Mouse (Mus musculus): ENCODE results near the gene Zfp69. TPM values are rescaled to one million over a fixed set of nuclear protein-coding genes. Genes with fewer than 3 reads are reported as not detected.

Zfp69 gene
- total RNA-seq, 2 experiments from 2014 or later: 1.3 to 1.8 TPM

DNA sequence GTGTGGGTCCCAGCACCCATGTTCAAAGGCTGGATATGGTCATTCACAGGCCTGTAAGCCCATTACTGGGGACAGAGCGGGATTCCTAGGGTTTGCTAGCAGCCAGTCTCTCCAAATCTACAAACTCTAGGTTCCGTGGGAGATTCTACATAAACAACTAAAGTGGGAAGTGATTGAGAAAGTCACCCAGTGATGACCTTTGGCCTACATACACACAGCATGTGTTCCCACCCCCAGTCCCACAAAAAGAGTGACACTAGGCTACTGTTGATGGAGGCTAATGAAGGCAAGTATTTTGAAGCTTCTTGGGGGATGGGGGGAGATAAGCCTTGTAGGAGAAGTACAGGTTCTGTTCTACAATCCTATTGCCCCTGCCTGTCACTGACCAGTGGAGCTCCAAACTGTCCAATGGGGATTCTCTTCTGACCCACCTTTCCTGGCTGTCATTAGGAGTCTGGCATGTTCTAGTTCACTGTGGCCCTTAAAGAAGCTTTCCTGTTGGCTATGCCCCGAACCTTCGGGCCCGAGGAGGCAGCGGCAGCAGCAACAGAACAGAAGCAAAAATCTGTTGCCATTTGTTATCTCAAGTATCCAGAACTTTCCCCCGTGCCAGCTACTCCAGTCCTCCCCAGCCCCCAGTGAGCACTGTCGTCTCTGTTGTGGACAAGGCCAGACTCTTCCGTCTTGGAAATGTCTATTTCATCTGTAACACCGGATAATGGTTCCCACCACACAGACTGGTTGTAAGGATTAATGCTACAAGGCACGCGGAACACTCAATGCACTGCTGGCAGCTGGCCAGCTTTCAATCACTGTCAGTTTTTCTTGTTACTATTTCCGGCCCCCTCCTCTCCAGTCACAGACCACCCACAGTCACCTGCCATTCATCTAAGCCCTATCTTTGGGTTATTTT lies 66.0 kb downstream of the Zfp69 start:
- no peak for DNase-seq

DNA sequence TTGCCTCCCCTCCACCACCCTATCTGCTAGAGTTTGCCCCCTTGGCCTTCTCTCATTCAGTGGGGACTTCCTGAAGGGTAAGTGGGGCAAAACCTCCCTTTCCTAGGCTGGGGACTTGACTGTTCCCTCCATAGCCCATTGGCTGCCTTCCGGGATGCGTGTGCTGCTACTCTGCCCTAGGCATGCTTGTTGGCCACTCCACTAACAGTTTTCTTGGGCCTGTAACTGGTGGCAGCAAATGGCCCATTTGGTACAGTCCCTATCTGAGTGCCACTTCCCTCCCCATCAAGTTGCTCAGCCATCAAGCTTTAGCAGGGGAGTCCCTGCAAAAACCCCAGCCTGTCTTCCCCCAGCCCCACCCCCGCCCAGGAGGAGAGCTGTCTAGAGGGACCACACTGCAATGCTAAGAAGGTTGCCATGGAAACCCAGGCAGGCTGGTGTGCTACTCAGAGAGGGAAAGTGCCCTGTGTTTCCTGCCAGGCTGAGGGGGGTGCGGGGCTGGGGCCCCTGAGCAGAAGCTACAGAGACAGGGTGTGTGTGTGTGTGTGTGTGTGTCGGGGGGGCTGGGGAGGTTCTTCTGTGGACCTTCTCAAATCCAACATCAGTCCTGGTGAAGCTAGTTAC lies 69.4 kb downstream of the Zfp69 start:
- peak in 1 of 2 experiments; percentile 38 for DNase-seq

DNA sequence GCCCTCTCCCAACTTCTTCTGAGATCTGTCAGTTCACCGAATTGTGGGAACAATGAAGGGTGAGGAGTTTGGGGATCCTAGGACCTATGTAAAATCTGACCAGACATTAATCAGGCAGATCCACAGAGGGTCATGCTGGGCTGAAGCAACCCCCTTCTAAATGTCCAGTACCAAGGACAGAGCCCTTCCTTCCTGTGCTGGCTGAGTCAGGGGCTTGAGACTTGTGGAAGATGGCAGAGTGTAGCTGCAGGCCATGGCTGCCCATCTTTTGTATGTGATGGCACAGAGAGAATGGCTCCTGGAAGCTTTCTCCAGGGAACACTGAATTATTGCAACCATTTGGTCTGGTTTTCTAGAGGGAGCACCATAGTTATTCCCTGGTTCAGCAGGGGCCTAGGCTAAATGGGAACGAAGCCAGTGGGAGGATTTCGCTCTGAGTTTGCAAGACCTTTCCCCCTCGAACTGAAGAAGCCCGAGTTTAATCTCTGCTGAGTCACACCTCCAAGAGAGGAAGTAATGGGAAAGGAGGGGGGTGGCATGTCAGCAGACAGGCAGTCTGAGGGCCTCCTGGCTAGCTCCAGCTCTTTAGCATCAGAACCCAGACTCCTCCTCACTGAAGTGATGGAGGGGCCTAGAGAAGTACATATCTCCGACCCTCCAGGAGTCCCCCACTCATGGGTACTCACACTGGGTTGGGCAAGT lies 70.6 kb downstream of the Zfp69 start:
- no peak for DNase-seq

Small RNA genes lying within 50 kb of the gene (microRNA-seq; reads per million reads assigned to microRNA genes)
- 1.1 to 2.7 reads per million in 2 experiments for gene Mir7015

Other genes starting within 250 kb of the Zfp69 start
- 1 to 10 TPM; 4.7 to 4.8 TPM for gene Kcnq4, start 203.1 kb downstream of the Zfp69 start, total RNA-seq (2021)
- gene Nfyc, start 120.1 kb downstream of the Zfp69 start, total RNA-seq (2021): 10 to 100 TPM; 49.0 to 52.9 TPM
- gene Rims3, start 96.9 kb downstream of the Zfp69 start, total RNA-seq (2021): 10 to 100 TPM; 25.9 to 28.9 TPM
- 10 to 100 TPM; 11.6 to 13.0 TPM for gene Exo5, start 26.7 kb downstream of the Zfp69 start, total RNA-seq (2021)
- 100 to 1,000 TPM; 149 to 155 TPM for gene Smap2, start 65.5 kb upstream of the Zfp69 start, total RNA-seq (2021)
- 1 to 10 TPM; 2.5 to 4.1 TPM for gene Col9a2, start 87.7 kb upstream of the Zfp69 start, total RNA-seq (2021)
- 10 to 100 TPM; 23.1 to 26.3 TPM for gene Zmpste24, start 146.5 kb upstream of the Zfp69 start, total RNA-seq (2021)
- gene Tmco2, start 157.5 kb upstream of the Zfp69 start, total RNA-seq (2021): not detected

All from layer of hippocampus, postnatal 36 days (tissue).